In the genomic region with DNA sequence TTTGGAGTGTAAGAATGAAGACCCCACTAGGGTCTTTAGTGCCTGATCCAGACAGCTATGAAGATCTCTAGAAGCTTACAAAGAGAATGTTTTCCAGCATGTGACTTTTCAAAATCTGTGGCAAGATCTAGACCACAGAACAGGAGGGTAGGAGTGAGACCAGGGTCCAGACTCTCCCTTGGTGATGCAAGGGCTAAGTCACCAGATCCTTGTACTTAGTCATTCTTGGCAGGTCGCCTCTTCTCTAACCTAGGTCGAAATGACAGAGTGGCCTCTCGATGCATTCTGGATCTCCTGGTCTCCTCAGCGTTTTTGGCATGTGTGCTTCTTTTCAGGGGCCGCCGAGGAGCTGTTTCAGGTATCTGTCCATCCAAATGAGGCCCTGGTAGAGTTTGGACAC, we compare ENCODE assay signal across 31 mouse cellular contexts. TPM values are rescaled to one million over a fixed set of nuclear protein-coding genes. Genes with fewer than 3 reads are reported as not detected.
DNase-seq lines count a peak whose midpoint lies in the region; ATAC-seq and TF ChIP-seq lines count a peak whose summit lies in the region.
"Had no signal": no experiment of that assay in that cellular context is flagged by ENCODE, and none has a peak within 500 bp of the region (broad histone marks: within the 10 kb centered on the region; RNA-seq: fewer than 3 reads in every experiment).

No protein-coding gene starts in this region.

- H3K27ac ChIP-seq in forebrain, embryonic 12.5 days: no peak overlapping the region
- H3K27ac ChIP-seq: embryonic facial prominence, embryonic 12.5 days; embryonic facial prominence, embryonic 15.5 days; forebrain, embryonic 15.5 days; heart, adult 2 months; heart, embryonic 10.5 days; heart, embryonic 13.5 days; hindbrain, embryonic 14.5 days had no signal

- no peak overlapping the region for H3K9ac ChIP-seq in forebrain, embryonic 12.5 days
- H3K9ac ChIP-seq: embryonic facial prominence, embryonic 12.5 days; embryonic facial prominence, embryonic 15.5 days; forebrain, embryonic 15.5 days; heart, embryonic 13.5 days; hindbrain, embryonic 14.5 days had no signal

- TF ChIP-seq POLR2A in myocyte (IDR thresholded peaks at IDR 0.05; ENCODE audit: insufficient read length, low read depth): no peak

- no peaks in the 10 kb centered on the region for H3K36me3 ChIP-seq in C2C12 (ENCODE audit: control insufficient read depth, insufficient read depth)
- no peaks in the 10 kb centered on the region for H3K36me3 ChIP-seq in myocyte (ENCODE audit: control insufficient read depth, insufficient read depth)
- no peaks in the 10 kb centered on the region for H3K36me3 ChIP-seq in forebrain, embryonic 12.5 days (replicated peaks)
- H3K36me3 ChIP-seq: embryonic facial prominence, embryonic 12.5 days; embryonic facial prominence, embryonic 15.5 days; forebrain, embryonic 15.5 days; G1E; heart, embryonic 10.5 days; heart, embryonic 13.5 days had no signal

- 88% methylated on average over 6 of the region's 6 CpGs for WGBS in forebrain, embryonic 12.5 days

- H3K4me3 ChIP-seq in C2C12 (ENCODE audit: insufficient read depth, poor library complexity, severe bottlenecking) (no peak overlapping the region), myocyte (no peak overlapping the region)
- no peak overlapping the region for H3K4me3 ChIP-seq in forebrain, embryonic 12.5 days (replicated peaks)
- H3K4me3 ChIP-seq: embryonic facial prominence, embryonic 12.5 days; embryonic facial prominence, embryonic 15.5 days; forebrain, embryonic 15.5 days; heart, adult 2 months; heart, embryonic 10.5 days; heart, embryonic 13.5 days had no signal

- H3K27me3 ChIP-seq in C2C12 (ENCODE audit: control insufficient read depth, insufficient read depth, insufficient read length): no peaks in the 10 kb centered on the region
- no peaks in the 10 kb centered on the region for H3K27me3 ChIP-seq in myocyte (ENCODE audit: control insufficient read depth, insufficient read depth, insufficient read length)
- peaks cover 3% of the 10 kb centered on the region; the same call in 1 of the 2 replicates for H3K27me3 ChIP-seq in forebrain, embryonic 12.5 days
- H3K27me3 ChIP-seq: embryonic facial prominence, embryonic 12.5 days; embryonic facial prominence, embryonic 15.5 days; forebrain, embryonic 15.5 days had no signal

- ATAC-seq in forebrain, embryonic 12.5 days (ENCODE audit: low FRiP score): no peak
- ATAC-seq: forebrain, embryonic 15.5 days; intestine, postnatal 0 days had no signal

- no peaks in the 10 kb centered on the region for H3K4me1 ChIP-seq in forebrain, embryonic 12.5 days
- H3K4me1 ChIP-seq: heart, embryonic 10.5 days had no signal

- TF ChIP-seq CTCF in C2C12 (IDR thresholded peaks at IDR 0.05; ENCODE audit: control insufficient read depth, insufficient read depth, insufficient read length): no peak

- H3K79me2 ChIP-seq in C2C12 (ENCODE audit: control insufficient read depth, insufficient read depth): no peaks in the 10 kb centered on the region
- no peaks in the 10 kb centered on the region for H3K79me2 ChIP-seq in myocyte (ENCODE audit: control insufficient read depth, insufficient read depth)

- peak; percentile 38 for DNase-seq in cerebellum, adult 11-12 months
- no peak for DNase-seq in cerebellum, postnatal 36 days
- DNase-seq in 3T3-L1 (ENCODE audit: low read depth, low spot score): peak; percentile 35
- DNase-seq in left cerebral cortex, postnatal 36 days (ENCODE audit: low spot score in 2 of 2): no peak
- DNase-seq: adrenal gland, postnatal 10 days; adrenal gland, postnatal 36 days; cerebellum, postnatal 14 days; gastrocnemius, postnatal 14 days; heart, adult 2 months; heart, postnatal 14 days; heart, postnatal 4 days; kidney, adult 2 months had no signal

- H3K9me3 ChIP-seq in forebrain, embryonic 12.5 days: no peaks in the 10 kb centered on the region
- H3K9me3 ChIP-seq: embryonic facial prominence, embryonic 12.5 days; embryonic facial prominence, embryonic 15.5 days; forebrain, embryonic 15.5 days; G1E; heart, embryonic 10.5 days; heart, embryonic 13.5 days had no signal

- intact Hi-C loops in left cerebral cortex, postnatal 36 days (cut with DNase I): no loop called here

- H3K79me3 ChIP-seq in C2C12 (ENCODE audit: low read depth): no peaks in the 10 kb centered on the region

- H3K4me2 ChIP-seq in myocyte (ENCODE audit: low read depth): no peak overlapping the region
- H3K4me2 ChIP-seq in forebrain, embryonic 12.5 days: no peak overlapping the region
- H3K4me2 ChIP-seq: embryonic facial prominence, embryonic 12.5 days; embryonic facial prominence, embryonic 15.5 days; forebrain, embryonic 15.5 days; heart, embryonic 13.5 days; hindbrain, embryonic 14.5 days had no signal

- no peak overlapping the region for H3ac ChIP-seq in C2C12 (ENCODE audit: control insufficient read depth, insufficient read length, low read depth)
- H3ac ChIP-seq in myocyte (ENCODE audit: control insufficient read depth, insufficient read length): no peak overlapping the region

TF ChIP-seq in C2C12, 6 proteins besides CTCF, POLR2A, EP300 and RAD21:
- TF ChIP-seq MYOD1 (IDR thresholded peaks at IDR 0.05; ENCODE audit: control insufficient read depth, insufficient read length, low read depth) (no peak), FOSL1 (IDR thresholded peaks at IDR 0.05; ENCODE audit: insufficient read depth, low read length, poor library complexity, severe bottlenecking) (no peak), USF1 (IDR thresholded peaks at IDR 0.05; ENCODE audit: low read depth) (peak; percentile 11)
TF ChIP-seq in C2C12: peak in this region for 1.

TF ChIP-seq in myocyte, 11 proteins besides CTCF, POLR2A, EP300 and RAD21:
- peak; percentile 35; the same call in 1 of the 2 replicates for TF ChIP-seq CEBPB (IDR thresholded peaks at IDR 0.05; ENCODE audit: insufficient read depth, poor library complexity, severe bottlenecking)
- no peak for TF ChIP-seq TCF12 (IDR thresholded peaks at IDR 0.05; ENCODE audit: insufficient read depth, poor library complexity, severe bottlenecking)

RNA-seq across cellular contexts. Expression of a gene that starts 6.0 kb away (rescaled TPM):
- polyA plus RNA-seq in C2C12 (2012; fragmentation: generic; extraction: Trizol) (0.15 TPM), myocyte (2012; fragmentation: generic; extraction: Trizol) (0.11 TPM)
- under 1 TPM; 0.15 to 0.25 TPM for total RNA-seq in left cerebral cortex, postnatal 36 days (2021)
- polyA plus RNA-seq in forebrain, embryonic 12.5 days (2016; fragmentation: Nextera tagmentation; extraction: Ambion mirVana): 0.33 and 0.34 TPM in 2 replicates
- total RNA-seq: G1E; heart, adult 2 months; heart, postnatal 4 days had no signal

RNA-seq across cellular contexts. Expression of a gene that starts 9.7 kb away (rescaled TPM):
- polyA plus RNA-seq in C2C12 (2012; fragmentation: generic; extraction: Trizol) (49.5 TPM), myocyte (2012; fragmentation: generic; extraction: Trizol) (42.9 TPM)
- 10 to 100 TPM; 17.2 to 20.6 TPM for total RNA-seq in left cerebral cortex, postnatal 36 days (2021)
- polyA plus RNA-seq in forebrain, embryonic 12.5 days (2016; fragmentation: Nextera tagmentation; extraction: Ambion mirVana): 26.1 and 26.5 TPM in 2 replicates

RNA-seq across cellular contexts. Expression of a gene that starts 19.2 kb away (rescaled TPM):
- polyA plus RNA-seq in C2C12 (2012; fragmentation: generic; extraction: Trizol) (not detected), myocyte (2012; fragmentation: generic; extraction: Trizol) (not detected)
- total RNA-seq in left cerebral cortex, postnatal 36 days (2021): not detected
- polyA plus RNA-seq in forebrain, embryonic 12.5 days (2016; fragmentation: Nextera tagmentation; extraction: Ambion mirVana): not detected in 2 replicates
- total RNA-seq: adrenal gland, postnatal 10 days; adrenal gland, postnatal 36 days; common myeloid progenitor, adult 5-6 weeks; G1E; gastrocnemius, adult 18-20 months; gastrocnemius, postnatal 14 days; heart, adult 2 months; heart, postnatal 14 days; heart, postnatal 4 days had no signal
- polyA plus RNA-seq: cerebellum, adult 2 months; embryonic facial prominence, embryonic 12.5 days; embryonic facial prominence, embryonic 15.5 days; forebrain, embryonic 11.5 days; forebrain, embryonic 15.5 days; G1E; gonadal fat pad, adult 2 months; heart, adult 2 months; heart, embryonic 10.5 days; heart, embryonic 13.5 days; heart, embryonic 16.5 days; hindbrain, embryonic 11.5 days; hindbrain, embryonic 14.5 days; intestine, embryonic 14.5 days; intestine, postnatal 0 days had no signal

RNA-seq across cellular contexts. Expression of a gene that starts 26.5 kb away (rescaled TPM):
- polyA plus RNA-seq in C2C12 (2012; fragmentation: generic; extraction: Trizol) (289 TPM), myocyte (2012; fragmentation: generic; extraction: Trizol) (305 TPM)
- 100 to 1,000 TPM; 183 to 198 TPM for total RNA-seq in left cerebral cortex, postnatal 36 days (2021)
- polyA plus RNA-seq in forebrain, embryonic 12.5 days (2016; fragmentation: Nextera tagmentation; extraction: Ambion mirVana): 334 and 335 TPM in 2 replicates

RNA-seq across cellular contexts. Expression of a gene that starts 26.6 kb away (rescaled TPM):
- 48.7 TPM for polyA plus RNA-seq in C2C12 (2012; fragmentation: generic; extraction: Trizol)
- 36.1 TPM for polyA plus RNA-seq in myocyte (2012; fragmentation: generic; extraction: Trizol)
- total RNA-seq in left cerebral cortex, postnatal 36 days (2021): 10 to 100 TPM; 26.0 to 29.8 TPM
- 63.0 and 69.1 TPM in 2 replicates for polyA plus RNA-seq in forebrain, embryonic 12.5 days (2016; fragmentation: Nextera tagmentation; extraction: Ambion mirVana)

Comparison
In these comparisons a context has a peak if more than half of its experiments do, and no peak if none do; other contexts are left out.
1. DNase-seq: peak in cerebellum, adult 11-12 months (single experiment) and 3T3-L1 (single experiment); none in cerebellum, postnatal 36 days (0 of 2) and left cerebral cortex, postnatal 36 days (0 of 2).